Mouse (Mus musculus) lung, postnatal 4 days (tissue): ENCODE data around the gene Grb10.

Experiments used
- DNase-seq, 2 experiments: peaks; one replicate each; pipeline ENCODE4 v3.0.0; 2021

Gene Grb10

DNA sequence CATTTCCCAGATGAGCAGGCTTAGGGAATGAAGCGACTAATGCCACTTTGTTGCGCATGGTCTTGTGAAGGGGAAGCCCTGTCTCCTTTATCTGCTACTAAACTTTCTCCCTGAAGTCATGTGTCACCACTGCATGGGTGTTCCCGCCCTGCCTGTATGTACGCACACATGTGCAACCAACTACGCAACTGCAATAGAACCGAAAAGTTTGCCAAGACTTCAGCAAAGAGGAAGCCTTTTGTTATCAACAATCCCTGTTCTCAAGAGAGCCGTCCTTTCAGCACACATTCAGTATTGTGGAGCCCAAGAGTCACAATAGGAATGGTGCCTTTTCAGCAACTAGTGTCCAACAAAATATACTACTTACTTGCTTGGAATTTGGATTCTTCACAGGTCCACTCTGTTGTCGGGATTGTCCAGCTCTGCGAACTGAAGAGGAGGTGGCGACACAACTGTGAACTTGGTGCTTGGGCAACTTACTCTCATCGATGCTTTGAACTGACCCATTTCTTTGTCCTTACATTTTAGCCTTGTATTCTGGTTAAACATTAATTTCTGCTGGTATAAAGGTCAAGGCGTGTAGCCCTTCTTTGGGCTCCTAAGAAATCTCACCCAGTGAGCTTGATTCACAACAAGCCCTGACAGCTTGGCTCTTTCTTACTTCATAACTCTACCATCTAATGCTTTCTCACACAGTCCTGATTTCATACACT is 140.7 kb downstream of the Grb10 start, which contains the start of gene Ddc:
Gene Ddc (minus strand): TSS at position 500 of the 713 bp plus-strand sequence.
- DNase-seq, result peak in 1 of 2 experiments; percentile 14

DNA sequence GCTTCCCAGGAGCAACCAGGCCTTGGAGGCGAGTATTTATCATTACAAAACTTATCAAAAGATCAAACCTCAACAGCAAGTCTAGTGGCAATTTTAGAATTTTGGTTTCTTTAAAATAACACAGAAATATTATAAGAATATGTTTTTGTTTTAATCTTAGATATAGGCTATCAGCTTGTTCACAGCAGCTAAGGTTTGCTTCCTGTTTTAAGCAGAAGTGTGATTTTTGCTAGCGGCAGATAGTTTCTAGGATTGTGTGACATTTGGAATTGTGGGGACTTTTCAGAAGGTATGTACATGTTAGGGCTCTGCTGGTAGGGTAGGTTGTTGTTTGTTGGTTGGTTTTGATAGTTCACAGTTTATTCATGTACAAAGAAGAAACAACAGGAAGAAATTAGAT is 143.0 kb downstream of the Grb10 start:
- no peak for DNase-seq

DNA sequence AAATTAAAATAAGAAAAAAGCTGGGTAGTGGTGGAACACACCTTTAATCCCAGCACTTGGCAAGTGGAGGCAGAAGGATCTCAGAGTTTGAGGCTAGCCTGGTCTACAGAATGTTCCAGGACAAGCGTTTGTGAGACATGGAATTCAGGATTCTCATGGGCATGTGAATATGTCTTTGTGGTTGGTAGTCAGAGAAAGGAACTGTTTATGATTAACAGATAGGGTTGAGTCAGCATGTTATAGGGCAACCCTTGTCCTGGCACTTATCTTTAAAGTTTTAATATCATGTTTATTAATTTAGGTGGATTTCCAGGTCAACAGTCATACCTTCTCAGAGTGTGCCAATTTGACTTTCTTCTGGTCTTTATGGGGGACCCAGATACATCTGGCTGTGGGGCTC is 144.7 kb downstream of the Grb10 start:
- DNase-seq, result no peak

DNA sequence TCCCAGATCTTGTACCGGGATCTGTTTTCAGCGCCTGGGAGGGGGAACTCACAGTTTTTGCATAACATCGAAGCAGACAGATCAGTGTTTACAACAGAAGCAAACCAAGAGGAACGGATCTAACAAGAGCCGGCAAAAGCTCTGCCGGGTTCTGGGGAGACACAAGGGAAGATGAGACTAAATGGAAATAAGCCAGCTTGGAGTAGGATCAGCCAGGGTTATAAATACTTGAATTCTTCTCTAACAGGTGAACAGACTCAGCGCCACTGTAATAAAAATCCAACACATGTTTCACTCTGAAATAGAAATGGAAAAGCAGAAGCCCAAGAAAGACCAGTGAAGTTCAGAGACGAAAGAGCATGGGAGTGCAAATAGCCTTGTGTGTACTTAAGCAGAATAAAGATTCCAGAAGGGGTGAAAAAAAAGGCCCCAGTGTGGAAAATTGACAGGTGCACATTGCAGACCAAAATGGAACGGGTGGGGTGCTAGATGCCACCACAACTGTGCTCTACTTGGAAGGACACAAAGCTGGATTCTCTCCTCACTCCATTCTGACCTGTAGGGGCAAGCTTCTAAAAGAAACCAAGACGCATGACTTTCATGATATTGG is 145.4 kb downstream of the Grb10 start:
- no peak for DNase-seq

DNA sequence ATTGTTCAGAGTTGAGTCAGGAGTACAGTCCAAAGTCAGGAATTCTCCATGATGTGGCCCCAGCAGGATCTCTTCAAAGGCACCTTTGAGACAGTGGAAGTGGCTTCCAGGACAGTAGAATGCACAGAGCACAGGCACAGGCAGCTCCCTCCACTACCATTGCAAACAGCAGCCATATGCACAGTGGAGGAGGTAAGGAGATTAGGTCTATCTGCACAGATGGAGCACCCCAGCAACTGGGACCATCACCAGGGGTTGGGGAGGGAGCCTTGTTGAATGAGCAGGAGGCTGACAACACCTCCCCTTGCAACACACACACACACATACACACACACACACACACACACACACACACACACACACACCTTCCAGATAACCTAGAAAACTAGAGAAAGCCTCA is 146.7 kb downstream of the Grb10 start:
- DNase-seq, result no peak

DNA sequence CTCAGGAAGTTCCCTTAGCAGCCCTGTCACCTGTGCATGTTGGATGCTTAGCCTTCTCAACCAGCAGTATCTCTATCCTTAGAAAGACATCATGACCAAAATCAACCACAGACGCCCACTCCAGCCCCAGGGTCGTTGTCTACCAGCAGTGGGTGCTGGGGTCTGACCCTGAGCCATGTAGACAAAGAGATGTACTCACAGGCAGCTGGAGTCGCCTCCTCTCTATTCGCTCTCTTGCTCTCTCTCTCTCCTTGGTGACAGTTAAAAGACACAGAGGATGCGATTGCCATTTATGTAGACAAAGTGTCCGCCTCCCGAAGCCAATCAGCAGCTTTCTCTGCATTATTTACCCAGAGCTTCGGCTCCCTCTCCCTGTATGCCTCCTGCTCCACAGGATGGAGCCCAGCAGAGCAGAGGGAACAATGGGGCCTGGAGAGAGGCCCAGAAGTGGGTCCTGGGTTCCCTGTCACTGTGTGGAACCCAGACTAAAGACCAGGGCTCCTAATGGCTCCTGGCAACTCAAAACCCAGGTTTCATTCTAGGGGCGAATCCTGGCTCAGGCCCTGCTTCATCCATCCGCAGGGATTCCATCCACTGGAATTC is 148.2 kb downstream of the Grb10 start:
- no peak for DNase-seq

DNA sequence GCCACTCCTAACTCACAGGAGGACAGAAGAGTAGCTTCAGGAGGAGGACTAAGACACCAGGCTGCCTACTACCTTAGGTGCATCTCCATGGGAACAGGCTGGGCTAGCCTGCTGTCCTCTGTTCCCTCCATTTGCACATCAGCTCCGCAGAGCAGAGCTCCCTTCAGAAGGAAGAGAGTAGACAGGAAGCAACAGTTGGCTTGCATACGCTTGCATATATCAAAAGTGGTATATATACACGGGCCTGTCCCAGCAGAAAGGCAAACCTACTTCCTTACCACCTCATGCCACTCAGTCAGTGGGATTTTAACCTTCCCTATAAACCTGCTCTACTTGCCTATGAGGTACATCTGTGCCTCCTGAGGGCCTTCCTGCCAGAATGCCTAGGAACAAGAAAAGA is 149.8 kb downstream of the Grb10 start:
- DNase-seq, result no peak

DNA sequence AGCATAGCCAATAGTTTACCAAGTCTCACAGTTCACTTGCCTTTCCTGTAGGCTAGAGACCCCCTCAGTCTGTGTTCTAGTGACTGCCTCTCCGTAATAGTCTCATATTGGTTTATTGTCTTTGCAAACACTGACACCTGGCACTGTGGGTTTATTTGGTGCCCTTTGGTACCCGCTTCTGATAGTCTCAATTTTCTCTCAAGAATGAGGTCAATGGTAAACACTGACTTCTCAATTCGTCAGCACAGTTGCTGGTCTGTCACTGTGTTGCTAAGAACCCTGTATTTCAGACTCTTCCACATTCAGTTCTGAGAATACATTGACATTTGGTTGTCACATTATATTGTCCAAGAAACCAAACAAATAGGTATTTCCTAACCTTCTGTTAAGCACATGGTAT is 150.4 kb downstream of the Grb10 start:
- no peak for DNase-seq

DNA sequence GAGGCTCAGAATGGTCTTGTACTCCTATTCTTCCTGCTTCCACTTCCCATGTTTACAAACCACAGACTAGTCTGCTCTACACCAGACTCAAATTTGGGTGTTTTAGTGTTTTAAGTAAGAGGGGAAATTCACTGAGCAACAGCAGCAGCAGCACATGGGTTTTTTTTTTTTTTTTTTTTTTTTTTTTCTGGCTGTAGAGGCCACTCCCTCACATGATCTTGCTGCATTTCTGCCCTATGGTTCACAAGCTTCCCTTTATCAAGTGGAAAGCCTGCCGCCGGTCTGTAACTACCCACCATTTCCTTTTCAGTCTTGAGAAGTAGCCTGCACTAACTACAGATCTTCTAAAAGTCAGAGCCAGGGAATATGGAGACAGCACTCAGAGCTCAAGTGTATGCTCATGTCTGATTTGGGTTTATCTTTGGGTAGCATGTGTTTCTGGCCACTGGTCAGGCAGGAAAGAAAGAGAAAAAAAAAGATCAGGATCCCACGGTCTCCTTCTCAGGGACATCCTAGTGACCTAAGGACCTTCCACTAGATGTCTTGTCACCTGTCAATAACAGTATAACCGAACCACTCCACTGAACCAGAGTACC is 152.0 kb downstream of the Grb10 start:
- DNase-seq, result no peak

DNA sequence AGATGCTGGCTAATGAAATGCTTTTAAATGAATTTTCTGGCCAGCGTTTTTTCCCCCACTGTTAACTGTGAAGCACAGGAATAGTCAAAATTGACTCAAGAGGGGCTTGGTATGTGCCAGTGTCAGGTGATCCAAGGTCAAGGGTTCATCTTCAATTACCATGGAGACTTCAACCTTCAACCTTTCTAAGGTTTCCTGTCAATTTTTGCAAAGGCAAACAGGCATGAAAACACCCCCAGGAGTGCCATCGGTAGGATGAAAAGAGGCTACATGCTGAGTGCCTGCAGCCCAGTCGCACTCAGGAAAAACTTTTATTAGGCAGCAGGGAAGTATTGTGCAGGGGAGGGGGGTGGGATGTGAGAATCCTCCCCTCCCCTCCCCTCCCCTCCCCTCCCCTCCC is 152.6 kb downstream of the Grb10 start:
- no peak for DNase-seq

DNA sequence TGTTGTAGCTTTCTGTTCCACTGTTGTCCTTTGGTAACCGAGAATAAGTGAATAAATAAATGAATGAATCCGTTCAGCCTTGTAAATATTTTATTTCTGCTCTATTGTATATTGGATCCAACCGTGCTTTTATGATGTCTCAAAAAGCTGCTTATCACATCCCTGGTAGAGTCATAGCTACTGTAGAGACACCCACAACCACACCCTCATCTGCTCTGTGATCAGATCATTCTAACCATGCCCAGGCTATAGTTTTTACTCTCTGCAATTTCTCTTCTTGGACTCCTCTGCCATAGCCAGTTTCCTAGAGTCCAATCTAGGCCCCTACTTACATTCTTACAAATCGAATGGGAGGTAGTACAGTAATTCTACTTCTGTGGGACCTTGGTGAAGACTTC is 153.2 kb downstream of the Grb10 start:
- no peak for DNase-seq

DNA sequence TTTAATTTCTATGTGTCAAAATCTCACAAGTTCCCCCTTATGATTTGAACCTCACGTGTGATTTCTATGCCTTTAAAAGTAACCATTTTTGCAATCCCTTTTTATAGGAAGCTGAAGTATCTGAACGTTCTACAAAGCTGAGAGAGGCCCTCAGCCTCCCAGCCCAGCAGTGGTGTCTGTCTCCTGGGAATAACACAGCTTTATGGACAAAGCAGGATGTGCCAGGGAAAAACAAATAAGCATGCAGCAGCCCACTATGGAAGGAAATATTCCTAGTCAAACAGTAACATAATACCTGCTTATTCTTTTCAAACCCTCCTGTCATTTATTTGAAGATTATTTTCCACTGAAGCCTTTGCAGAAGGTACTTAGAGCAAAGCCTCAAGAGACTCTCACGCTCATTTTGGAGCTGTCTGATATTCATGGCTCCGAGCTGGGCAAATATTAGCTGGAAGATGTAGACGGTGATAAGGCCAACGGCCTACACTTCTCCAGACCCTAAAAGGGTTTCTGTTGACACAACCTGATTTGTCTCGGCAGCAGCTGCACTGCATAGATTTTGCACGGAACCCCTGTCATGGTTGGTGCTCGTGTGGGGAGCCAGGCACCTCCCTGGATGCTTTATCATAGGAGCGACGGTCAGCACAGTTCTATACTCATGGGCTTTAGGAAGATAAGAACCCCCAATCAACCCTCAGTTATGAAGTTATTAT is 153.8 kb downstream of the Grb10 start:
- no peak for DNase-seq

DNA sequence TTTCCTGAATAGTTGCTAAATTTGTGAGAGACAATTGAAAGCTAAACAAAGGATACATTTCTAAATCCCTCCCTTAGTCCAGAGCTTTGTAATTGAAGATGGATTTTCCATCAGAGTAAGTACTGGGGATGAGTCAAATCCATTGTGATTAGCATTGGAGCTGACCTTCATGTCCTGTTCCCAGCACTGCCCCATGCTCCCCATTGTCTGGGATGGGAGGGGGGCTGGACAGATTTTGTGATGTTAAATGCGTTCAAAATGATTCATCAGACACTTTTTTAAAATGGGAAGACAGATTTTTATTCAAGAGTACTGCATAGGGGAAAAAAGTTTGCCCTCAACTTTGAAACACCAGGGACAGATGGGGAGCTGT is 156.7 kb downstream of the Grb10 start:
- no peak for DNase-seq

DNA sequence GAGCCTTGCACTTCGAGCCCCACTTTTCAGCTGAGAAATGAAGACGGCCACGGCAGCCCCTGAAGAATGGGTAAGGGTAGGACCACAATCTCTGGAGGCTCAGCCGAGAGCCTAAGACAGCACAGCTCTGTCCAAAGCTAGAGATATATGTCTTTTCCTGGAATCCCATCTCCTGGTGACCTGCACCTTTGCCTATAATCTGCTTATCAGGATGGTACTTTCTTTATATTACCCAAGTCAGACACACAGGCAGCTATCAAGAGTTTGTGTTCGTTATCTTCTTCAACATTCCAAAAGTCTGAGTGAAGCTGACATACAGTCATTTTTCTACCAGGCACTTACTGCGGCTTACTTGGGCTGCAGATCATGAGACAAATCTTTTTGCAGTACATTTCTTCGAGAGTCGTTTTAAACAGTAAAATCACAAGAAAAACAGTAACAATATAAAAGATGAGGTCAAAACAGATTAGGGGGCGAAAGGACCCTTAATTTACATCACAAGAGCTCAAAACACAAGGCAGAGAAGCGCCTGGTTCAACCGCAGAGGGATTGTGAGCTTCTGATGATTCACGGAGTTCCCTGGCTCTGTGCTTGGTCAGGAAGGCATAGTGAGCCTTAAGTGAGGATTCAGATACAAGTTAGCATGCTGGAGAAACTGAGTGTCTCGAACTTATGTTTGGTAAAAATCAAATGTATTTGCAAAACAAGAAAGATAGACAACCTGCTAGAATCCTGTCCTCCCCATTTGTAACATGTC is 157.3 kb downstream of the Grb10 start:
- no peak for DNase-seq
